Mouse (Mus musculus) thymus, adult 2 months (tissue): ENCODE measurements around the gene Ankmy1.

Source experiments
- CTCF ChIP-seq: fragments of 200-500 bp; IDR thresholded peaks from 2 replicates; pipeline ENCODE4 v1.5.1; 2012; ENCODE audit warnings: mild to moderate bottlenecking, control low read depth, low read length, moderate library complexity, borderline replicate concordance; ENCODE audit not compliant: control insufficient read depth, poor library complexity, insufficient read depth; ENCODE audit errors: extremely low read depth
- POLR2A ChIP-seq: fragments of 200-500 bp; IDR thresholded peaks from 2 replicates; pipeline ENCODE4 v1.6.1; 2012; ENCODE audit warnings: mild to moderate bottlenecking, low read length, control low read depth, moderate library complexity; ENCODE audit not compliant: control insufficient read depth, poor library complexity, insufficient read depth; ENCODE audit errors: extremely low read depth

DNA sequence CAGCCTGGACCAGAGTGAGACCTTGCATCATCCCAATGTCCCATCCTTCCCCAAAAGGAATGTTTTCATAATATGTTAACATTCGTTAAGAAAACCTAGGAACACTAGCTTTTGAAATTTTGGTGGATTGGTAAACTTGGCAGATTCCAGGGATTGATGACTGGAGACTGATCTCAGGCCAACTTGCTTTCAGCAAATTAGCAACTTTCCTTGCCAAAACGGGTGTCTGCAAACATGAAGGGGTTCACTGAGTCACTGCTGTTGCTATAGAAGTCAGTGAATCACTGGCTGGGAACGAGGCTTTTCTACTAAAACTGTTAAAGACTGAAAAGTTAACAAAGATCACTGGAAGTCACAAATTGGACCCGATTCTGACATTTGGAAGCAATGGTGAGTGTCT, 921 bp upstream of the Ankmy1 start:
- TF ChIP-seq POLR2A (no peak), CTCF (no peak)
